Mouse (Mus musculus): ENCODE measurements around the gene Nkain1.
A peak's percentile ranks its signal among the peaks of the same experiment; 100 is the strongest.

GRCm38 (mm10) chr4:130531645-130532280, 42.2 kb downstream of the Nkain1 start:
- TF ChIP-seq MYOD1 (IDR thresholded peaks at IDR 0.05; ENCODE audit: control insufficient read depth, insufficient read length, low read depth) (no peak), CTCF (IDR thresholded peaks at IDR 0.05; ENCODE audit: control insufficient read depth, insufficient read depth, insufficient read length) (peak; percentile 80), MYOG (IDR thresholded peaks at IDR 0.05; ENCODE audit: control insufficient read depth, extremely low read depth, insufficient read length) (no peak), FOSL1 (IDR thresholded peaks at IDR 0.05; ENCODE audit: insufficient read depth, low read length, poor library complexity, severe bottlenecking) (no peak), MAX (IDR thresholded peaks at IDR 0.05) (no peak), USF1 (IDR thresholded peaks at IDR 0.05; ENCODE audit: low read depth) (no peak)
